Mouse (Mus musculus): ENCODE data around the gene Igsf8. TPM values are rescaled to one million over a fixed set of nuclear protein-coding genes. Genes with fewer than 3 reads are reported as not detected.
A peak's percentile ranks its signal among the peaks of the same experiment; 100 is the strongest.

Igsf8 gene
- polyA plus RNA-seq, 2 experiments from 2014 or later: 3.8 to 5.5 TPM

GRCm38 (mm10) chr1:172352001-172352400, 90.6 kb downstream of the Igsf8 start:
- ATAC-seq: no peak

- ATAC-seq: no peak
Observed at GRCm38 (mm10) chr1:172352453-172352852, 91.0 kb downstream of the Igsf8 start.

GRCm38 (mm10) chr1:172355336-172355735, 93.9 kb downstream of the Igsf8 start:
- ATAC-seq: no peak

GRCm38 (mm10) chr1:172357550-172357949, 96.1 kb downstream of the Igsf8 start:
- peak; percentile 90 for ATAC-seq

- no peak for ATAC-seq
Observed at GRCm38 (mm10) chr1:172358341-172358740, 96.9 kb downstream of the Igsf8 start.

- no peak for ATAC-seq
Observed at GRCm38 (mm10) chr1:172364684-172365083, 103.2 kb downstream of the Igsf8 start.

- peak; percentile 97 for ATAC-seq
Observed at GRCm38 (mm10) chr1:172368768-172369418, 107.5 kb downstream of the Igsf8 start.

Other genes starting within 250 kb of the Igsf8 start
- gene Vangl2, start 233.2 kb upstream of the Igsf8 start, polyA plus RNA-seq (2017; shearing (Covaris generic)): 1 to 10 TPM in 1 of 2 experiments, under 1 TPM in 1; 0.67 to 1.2 TPM
- not detected for gene Nhlh1, start 204.1 kb upstream of the Igsf8 start, polyA plus RNA-seq (2017; shearing (Covaris generic))
- gene Copa, start 179.1 kb upstream of the Igsf8 start, polyA plus RNA-seq (2017; shearing (Covaris generic)): 100 to 1,000 TPM in 1 of 2 experiments, 10 to 100 TPM in 1; 97.8 to 161 TPM
- 100 to 1,000 TPM; 105 to 161 TPM for gene Ncstn, start 178.8 kb upstream of the Igsf8 start, polyA plus RNA-seq (2017; shearing (Covaris generic))
- 100 to 1,000 TPM in 1 of 2 experiments, 10 to 100 TPM in 1; 82.9 to 122 TPM for gene Pex19, start 134.9 kb upstream of the Igsf8 start, polyA plus RNA-seq (2017; shearing (Covaris generic))
- 100 to 1,000 TPM in 1 of 2 experiments, 10 to 100 TPM in 1; 76.5 to 132 TPM for gene Dcaf8, start 113.6 kb upstream of the Igsf8 start, polyA plus RNA-seq (2017; shearing (Covaris generic))
- gene Pea15a, start 54.8 kb upstream of the Igsf8 start, polyA plus RNA-seq (2017; shearing (Covaris generic)): 10 to 100 TPM; 55.4 to 76.7 TPM
- gene Casq1, start 41.8 kb upstream of the Igsf8 start, polyA plus RNA-seq (2017; shearing (Covaris generic)): not detected
- not detected for gene Atp1a4, start 3.2 kb upstream of the Igsf8 start, polyA plus RNA-seq (2017; shearing (Covaris generic))
- gene Atp1a2, start 36.4 kb downstream of the Igsf8 start, polyA plus RNA-seq (2017; shearing (Covaris generic)): under 1 TPM; 0.33 to 0.42 TPM
- not detected for gene Kcnj9, start 67.7 kb downstream of the Igsf8 start, polyA plus RNA-seq (2017; shearing (Covaris generic))
- not detected for gene Kcnj10, start 79.6 kb downstream of the Igsf8 start, polyA plus RNA-seq (2017; shearing (Covaris generic))
- 1 to 10 TPM; 3.6 to 6.0 TPM for gene Pigm, start 114.9 kb downstream of the Igsf8 start, polyA plus RNA-seq (2017; shearing (Covaris generic))
- not detected for gene Slamf9, start 213.7 kb downstream of the Igsf8 start, polyA plus RNA-seq (2017; shearing (Covaris generic))
- gene Igsf9, start 220.1 kb downstream of the Igsf8 start, polyA plus RNA-seq (2017; shearing (Covaris generic)): 1 to 10 TPM in 1 of 2 experiments, not detected in 1; 1.1 TPM
- 100 to 1,000 TPM; 226 to 278 TPM for gene Tagln2, start 238.4 kb downstream of the Igsf8 start, polyA plus RNA-seq (2017; shearing (Covaris generic))

Data from CD4-positive, CD25-positive, alpha-beta regulatory T cell, adult 4 months (primary cell).